Mouse (Mus musculus) neural tube, embryonic 11.5 days (tissue): ENCODE results near the gene Myo5c. TPM values are rescaled to one million over a fixed set of nuclear protein-coding genes. Genes with fewer than 3 reads are reported as not detected.
A peak's percentile ranks its signal among the peaks of the same experiment; 100 is the strongest.

Source experiments
- ATAC-seq: fragments of 200-750 bp; cut with Nextera tagmentation; 2 replicates; pipeline ENCODE4 v1.8.0; 2017; ENCODE audit warnings: moderate number of reproducible peaks, mild to moderate bottlenecking, moderate TSS enrichment, moderate library complexity; ENCODE audit not compliant: insufficient read depth, low FRiP score, low TSS enrichment
- DNase-seq: peaks from one replicate; pipeline ENCODE4 v3.0.0-alpha.2; 2015; ENCODE audit warnings: low spot score
- H3K27ac ChIP-seq: fragments of 300-500 bp; sonication (generic); 2 replicates; pipeline ENCODE4 v1.5.1; 2014; ENCODE audit warnings: low read depth, mild to moderate bottlenecking, low read length
- H3K27me3 ChIP-seq: fragments of 300-500 bp; sonication (generic); 2 replicates; pipeline ENCODE4 v1.6.1; 2014; ENCODE audit warnings: mild to moderate bottlenecking, low read length, mixed read lengths; ENCODE audit not compliant: control insufficient read depth, insufficient read depth
- H3K36me3 ChIP-seq: fragments of 300-500 bp; sonication (generic); 2 replicates; pipeline ENCODE4 v1.6.1; 2014; ENCODE audit warnings: mild to moderate bottlenecking, low read length, moderate library complexity, mixed read lengths; ENCODE audit not compliant: control insufficient read depth, insufficient read depth
- H3K4me1 ChIP-seq: fragments of 300-500 bp; sonication (generic); 2 replicates; pipeline ENCODE4 v1.6.1; 2014; ENCODE audit warnings: low read length, mixed read lengths; ENCODE audit not compliant: control insufficient read depth, insufficient read depth
- H3K4me2 ChIP-seq: fragments of 300-500 bp; sonication (generic); 2 replicates; pipeline ENCODE4 v1.6.1; 2014; ENCODE audit warnings: low read depth, mild to moderate bottlenecking, moderate library complexity
- H3K4me3 ChIP-seq: fragments of 300-500 bp; sonication (generic); 2 replicates; pipeline ENCODE4 v1.5.1; 2014; ENCODE audit warnings: low read depth, low read length
- H3K9ac ChIP-seq: fragments of 300-500 bp; sonication (generic); 2 replicates; pipeline ENCODE4 v1.6.1; 2014; ENCODE audit warnings: mild to moderate bottlenecking, low read length
- H3K9me3 ChIP-seq: fragments of 300-500 bp; sonication (generic); 2 replicates; pipeline ENCODE4 v1.6.1; 2016; ENCODE audit warnings: low read length; ENCODE audit not compliant: control insufficient read depth
- WGBS: fragments of 180-500 bp; shearing (Covaris S2); extraction: QIAGEN DNeasy Blood & Tissue Kit; methylation state at CpG from one replicate; pipeline ENCODE4 v1.1.7; 2014; 5-methylcytosine and 5-hydroxymethylcytosine counted together
- polyA plus RNA-seq: library from polyadenylated mRNA; unstranded; fragments of >200 nt; fragmentation: Nextera tagmentation; extraction: Ambion mirVana; gene quantifications from 2 replicates; pipeline ENCODE4 v1.2.1, GENCODE M21; 2014

The Myo5c gene
- polyA plus RNA-seq, 1 experiment from 2014 or later, result 0.36 TPM

DNA sequence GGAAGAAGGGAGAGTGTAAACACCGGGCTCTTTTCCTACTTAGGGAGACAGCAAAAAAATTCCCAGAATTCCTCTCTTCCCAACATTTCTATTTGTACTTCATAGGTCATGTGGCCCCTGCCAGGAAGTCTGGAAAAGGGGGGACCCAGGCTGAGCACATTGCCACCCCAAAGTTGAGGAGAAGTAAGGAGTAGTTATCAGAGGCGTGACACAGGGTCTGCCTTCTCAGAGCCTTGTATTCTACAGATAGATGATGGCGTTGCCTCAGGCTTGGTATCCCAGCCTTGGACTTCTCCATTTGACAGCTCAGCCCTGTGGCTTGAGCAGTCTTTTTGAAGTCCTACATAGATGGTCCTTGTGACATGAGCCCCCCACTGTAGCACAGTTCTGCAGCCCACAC lies 83.4 kb downstream of the Myo5c start:
- 76% methylated on average over 3 of the region's 3 CpGs for WGBS
- Histone ChIP-seq H3K9ac (peak overlapping the region; percentile 75; the same call in 1 of the 2 replicates), H3K27ac (no peak overlapping the region), H3K4me2 (peak overlapping the region; percentile 90), H3K9me3 (no peaks in the 10 kb centered on the region), H3K4me1 (peaks cover 9% of the 10 kb centered on the region), H3K27me3 (no peaks in the 10 kb centered on the region), H3K36me3 (no peaks in the 10 kb centered on the region), H3K4me3 (peak overlapping the region; percentile 70)
- ATAC-seq (no peak), DNase-seq (no peak)

DNA sequence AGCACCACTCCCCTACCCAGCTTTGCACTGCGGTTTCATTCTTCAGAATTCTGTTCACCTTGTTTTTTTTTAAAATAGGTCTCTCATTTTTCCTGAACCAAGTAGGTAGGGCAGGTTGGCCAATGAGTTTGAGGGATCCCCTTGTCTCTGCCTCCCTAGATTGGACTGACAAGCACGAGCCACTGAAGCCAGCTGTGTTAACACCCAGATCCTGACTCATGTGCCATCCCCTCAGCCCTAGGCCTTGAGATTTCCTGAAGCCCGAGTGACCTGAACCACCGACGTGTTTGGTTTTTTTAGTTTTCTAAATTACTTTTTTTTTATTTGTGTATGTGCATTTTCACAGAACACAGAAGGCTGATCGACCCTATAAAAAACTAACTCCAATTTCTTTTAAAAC lies 85.0 kb downstream of the Myo5c start:
- no peak overlapping the region for H3K4me2 ChIP-seq
- H3K4me1 ChIP-seq, result peaks cover 9% of the 10 kb centered on the region
- H3K4me3 ChIP-seq, result no peak overlapping the region
- no peaks in the 10 kb centered on the region for H3K27me3 ChIP-seq
- no peaks in the 10 kb centered on the region for H3K36me3 ChIP-seq
- no peaks in the 10 kb centered on the region for H3K9me3 ChIP-seq
- no peak overlapping the region for H3K9ac ChIP-seq
- ATAC-seq, result no peak
- no peak overlapping the region for H3K27ac ChIP-seq
- DNase-seq, result no peak
- 93% methylated on average over 6 of the region's 6 CpGs for WGBS

DNA sequence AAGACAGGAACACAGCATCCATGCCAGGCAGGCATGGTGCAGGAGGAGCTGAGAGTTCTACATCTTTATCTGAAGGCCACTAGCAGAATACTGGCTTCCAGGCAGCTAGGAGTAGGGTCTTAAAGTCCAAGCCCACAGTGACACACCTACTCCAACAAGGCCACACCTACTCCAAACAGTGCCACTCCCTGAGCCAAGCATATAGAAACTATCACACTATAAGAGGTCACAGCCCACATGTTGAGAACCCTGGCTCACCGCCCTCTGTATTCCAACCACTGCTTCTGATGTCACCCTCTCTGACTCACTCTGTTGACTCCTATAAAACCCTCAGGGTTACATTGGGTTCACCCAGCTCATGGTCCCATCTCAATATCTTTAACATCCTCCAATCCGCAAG lies 86.4 kb downstream of the Myo5c start:
- H3K9ac ChIP-seq, result no peak overlapping the region

DNA sequence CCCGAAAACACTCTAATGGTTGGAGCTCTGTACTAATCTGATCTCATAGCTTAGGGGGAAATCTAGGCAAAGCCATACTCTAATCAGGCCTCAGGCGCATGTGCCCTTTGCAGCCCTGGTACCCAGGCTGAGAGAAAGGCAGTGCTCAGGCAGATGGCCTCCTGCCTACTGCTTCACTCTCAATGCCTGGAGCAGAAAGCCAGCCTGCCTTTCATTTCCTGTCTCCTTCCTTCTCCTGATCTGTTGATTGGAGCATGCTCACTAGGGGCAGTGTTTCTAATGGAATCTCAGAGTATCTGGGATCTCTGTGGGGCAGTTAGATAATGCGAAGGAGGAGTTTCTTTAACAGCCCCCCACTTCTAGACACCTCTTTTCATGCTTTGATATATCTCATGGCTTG lies 87.5 kb downstream of the Myo5c start:
- no peaks in the 10 kb centered on the region for H3K36me3 ChIP-seq
- no peak overlapping the region for H3K9ac ChIP-seq
- ATAC-seq (no peak), DNase-seq (no peak)
- H3K4me3 ChIP-seq, result no peak overlapping the region
- 80% methylated on average over 3 of the region's 3 CpGs for WGBS
- no peaks in the 10 kb centered on the region for H3K9me3 ChIP-seq
- peaks cover 9% of the 10 kb centered on the region for H3K4me1 ChIP-seq
- no peak overlapping the region for H3K27ac ChIP-seq
- H3K4me2 ChIP-seq, result no peak overlapping the region
- no peaks in the 10 kb centered on the region for H3K27me3 ChIP-seq

More for the DNA sequence above, 86.4 kb downstream of the Myo5c start:
- H3K36me3 ChIP-seq, result no peaks in the 10 kb centered on the region
- H3K27ac ChIP-seq, result no peak overlapping the region
- DNase-seq (no peak), ATAC-seq (no peak)
- H3K9me3 ChIP-seq, result no peaks in the 10 kb centered on the region
- H3K4me2 ChIP-seq, result no peak overlapping the region
- H3K4me3 ChIP-seq, result no peak overlapping the region
- whole genome bisulfite sequencing, result 92% methylated on average over 2 of the region's 2 CpGs
- no peaks in the 10 kb centered on the region for H3K27me3 ChIP-seq
- H3K4me1 ChIP-seq, result peaks cover 9% of the 10 kb centered on the region

DNA sequence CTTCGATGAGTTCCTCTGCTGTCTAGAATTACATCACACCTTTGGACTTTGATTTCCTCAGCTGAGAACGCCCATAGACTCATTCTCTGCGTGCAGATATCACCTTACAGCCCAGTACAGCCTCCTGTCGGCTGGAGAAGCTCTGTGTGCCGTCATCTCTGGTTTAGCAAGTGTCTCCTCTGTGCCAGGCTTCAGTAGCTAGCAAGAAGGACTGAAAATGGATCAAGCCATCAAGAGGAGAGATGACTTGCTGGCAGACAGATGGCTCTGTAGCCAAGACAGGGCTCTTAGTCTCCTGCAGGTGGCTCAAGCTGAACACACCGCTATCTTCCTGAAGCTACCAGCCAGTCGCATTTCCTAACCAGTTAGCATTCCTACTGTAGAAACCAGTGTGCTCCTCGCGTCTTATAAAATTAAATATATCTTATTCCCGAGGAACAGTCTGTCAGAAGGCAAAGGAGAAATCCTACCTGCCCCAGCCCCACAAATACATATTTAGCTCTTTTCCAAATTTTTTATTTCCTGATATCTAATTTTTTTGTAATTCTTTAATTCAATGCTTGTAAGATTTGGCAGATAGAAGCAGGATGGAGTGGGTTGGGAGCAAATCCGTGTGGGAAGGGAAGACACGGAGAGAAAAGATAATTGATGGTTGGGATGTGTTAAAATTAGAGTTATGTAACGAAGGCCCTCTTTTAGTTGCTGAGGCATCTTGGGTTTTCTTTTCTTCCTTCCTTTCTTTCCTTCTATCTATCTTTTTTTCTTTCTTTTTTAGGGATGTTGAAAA lies 90.5 kb downstream of the Myo5c start:
- H3K27ac ChIP-seq, result no peak overlapping the region
- DNase-seq (no peak), ATAC-seq (no peak)
- WGBS, result 78% methylated on average over 13 of the region's 13 CpGs
- no peaks in the 10 kb centered on the region for H3K27me3 ChIP-seq
- no peaks in the 10 kb centered on the region for H3K4me1 ChIP-seq
- H3K9ac ChIP-seq, result no peak overlapping the region
- H3K4me2 ChIP-seq, result no peak overlapping the region
- no peaks in the 10 kb centered on the region for H3K9me3 ChIP-seq
- H3K4me3 ChIP-seq, result no peak overlapping the region
- no peaks in the 10 kb centered on the region for H3K36me3 ChIP-seq

DNA sequence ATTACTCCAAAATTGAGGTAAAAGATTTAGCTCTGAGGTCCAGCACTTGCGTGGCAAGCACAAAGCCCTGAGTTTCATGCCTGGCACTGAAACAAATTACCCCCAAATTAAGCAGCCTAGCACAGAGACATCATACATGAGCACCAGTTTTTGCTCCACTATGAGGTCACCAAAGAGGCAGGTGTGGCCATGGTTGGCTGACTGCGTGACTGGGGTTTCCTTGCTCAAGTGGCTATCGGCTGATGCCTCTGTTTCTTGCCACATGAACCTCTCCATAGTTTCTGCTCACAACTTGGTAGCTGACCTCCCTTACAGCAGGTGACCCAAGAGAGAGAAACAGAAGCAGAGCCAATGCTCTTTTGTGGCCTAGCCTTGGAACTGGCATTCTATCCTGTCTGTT lies 96.2 kb downstream of the Myo5c start:
- WGBS, result 95% methylated on average over 3 of the region's 3 CpGs
- ATAC-seq (no peak), DNase-seq (no peak)
- Histone ChIP-seq H3K27ac (no peak overlapping the region), H3K4me1 (no peaks in the 10 kb centered on the region), H3K27me3 (no peaks in the 10 kb centered on the region), H3K4me2 (no peak overlapping the region), H3K4me3 (no peak overlapping the region), H3K9ac (no peak overlapping the region), H3K9me3 (no peaks in the 10 kb centered on the region), H3K36me3 (no peaks in the 10 kb centered on the region)

DNA sequence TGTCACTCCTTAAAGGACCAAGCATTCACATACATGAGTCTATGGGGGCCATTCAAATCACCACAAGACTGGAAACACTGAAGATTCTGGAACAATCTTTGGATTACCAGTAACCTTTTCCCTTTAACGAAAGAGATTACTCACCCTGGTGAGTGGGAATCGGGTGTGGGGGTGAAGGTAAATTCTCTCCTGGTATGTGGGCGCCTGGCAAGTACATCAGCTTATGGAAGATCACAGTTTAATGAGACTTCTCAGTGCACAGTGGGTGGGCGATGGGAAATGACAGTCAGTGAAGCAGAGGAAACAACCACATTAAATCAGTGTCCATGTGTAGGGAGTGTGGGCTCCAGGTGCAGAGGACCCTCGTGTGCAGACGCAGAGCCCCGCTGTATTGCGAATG lies 99.0 kb downstream of the Myo5c start:
- no peak overlapping the region for H3K9ac ChIP-seq
- H3K9me3 ChIP-seq, result no peaks in the 10 kb centered on the region
- H3K36me3 ChIP-seq, result no peaks in the 10 kb centered on the region
- ATAC-seq (no peak), DNase-seq (no peak)
- H3K27me3 ChIP-seq, result no peaks in the 10 kb centered on the region
- no peaks in the 10 kb centered on the region for H3K4me1 ChIP-seq
- no peak overlapping the region for H3K4me3 ChIP-seq
- no peak overlapping the region for H3K27ac ChIP-seq
- 81% methylated on average over 8 of the region's 8 CpGs for WGBS
- no peak overlapping the region for H3K4me2 ChIP-seq

DNA sequence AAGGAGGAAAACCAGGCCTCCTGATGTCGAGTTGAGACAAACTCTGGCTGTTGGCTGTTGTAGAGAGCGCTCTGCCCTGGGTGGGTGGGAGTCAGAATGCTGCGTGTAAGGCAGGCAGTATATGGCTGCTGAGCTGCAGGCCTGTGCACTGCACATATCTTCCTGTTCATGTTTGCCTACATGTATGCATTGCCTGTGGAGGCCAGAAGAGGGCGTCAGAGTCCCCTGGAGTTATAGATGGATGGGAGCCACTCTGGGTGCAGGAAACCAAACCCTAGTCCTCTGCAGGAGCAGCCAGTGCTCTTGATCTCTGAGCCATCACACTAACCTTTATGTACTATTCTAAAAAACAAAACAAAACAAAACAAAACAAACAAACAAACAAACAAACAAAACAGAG lies 102.6 kb downstream of the Myo5c start:
- Histone ChIP-seq H3K4me2 (no peak overlapping the region), H3K9me3 (no peaks in the 10 kb centered on the region), H3K36me3 (peaks cover 5% of the 10 kb centered on the region), H3K27ac (no peak overlapping the region), H3K4me3 (no peak overlapping the region), H3K4me1 (no peaks in the 10 kb centered on the region), H3K27me3 (no peaks in the 10 kb centered on the region), H3K9ac (no peak overlapping the region)
- DNase-seq, result no peak
- ATAC-seq, result no peak
- 79% methylated on average over 4 of the region's 4 CpGs for WGBS

DNA sequence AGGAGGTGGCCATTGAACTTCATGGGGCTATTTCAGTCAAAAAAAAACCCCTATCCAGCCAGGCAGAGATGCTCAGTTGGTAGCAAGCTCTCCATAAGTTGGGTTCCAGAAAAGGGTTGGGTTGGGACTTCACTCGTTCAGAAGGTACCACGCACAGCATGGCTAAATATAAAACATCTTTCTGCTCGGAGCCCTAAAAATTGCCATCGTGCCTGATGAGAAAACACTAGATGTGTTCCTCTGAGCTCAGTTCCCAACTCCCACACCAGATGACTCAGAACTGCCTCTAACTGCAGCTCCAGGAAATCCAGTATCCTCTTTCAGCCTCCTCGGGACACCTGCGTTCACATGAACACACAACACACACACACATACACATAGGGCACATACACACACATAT lies 106.2 kb downstream of the Myo5c start:
- Histone ChIP-seq H3K27ac (no peak overlapping the region), H3K4me2 (no peak overlapping the region), H3K27me3 (no peaks in the 10 kb centered on the region), H3K9ac (no peak overlapping the region), H3K9me3 (no peaks in the 10 kb centered on the region), H3K36me3 (peaks cover 5% of the 10 kb centered on the region), H3K4me3 (no peak overlapping the region), H3K4me1 (no peaks in the 10 kb centered on the region)
- no peak for ATAC-seq
- DNase-seq, result no peak
- 90% methylated on average over 6 of the region's 6 CpGs for WGBS
